Mouse (Mus musculus): ENCODE data around the gene Sbk2. TPM values are rescaled to one million over a fixed set of nuclear protein-coding genes. Genes with fewer than 3 reads are reported as not detected.

The Sbk2 gene
- total RNA-seq, 2 experiments from 2014 or later = not detected

DNA sequence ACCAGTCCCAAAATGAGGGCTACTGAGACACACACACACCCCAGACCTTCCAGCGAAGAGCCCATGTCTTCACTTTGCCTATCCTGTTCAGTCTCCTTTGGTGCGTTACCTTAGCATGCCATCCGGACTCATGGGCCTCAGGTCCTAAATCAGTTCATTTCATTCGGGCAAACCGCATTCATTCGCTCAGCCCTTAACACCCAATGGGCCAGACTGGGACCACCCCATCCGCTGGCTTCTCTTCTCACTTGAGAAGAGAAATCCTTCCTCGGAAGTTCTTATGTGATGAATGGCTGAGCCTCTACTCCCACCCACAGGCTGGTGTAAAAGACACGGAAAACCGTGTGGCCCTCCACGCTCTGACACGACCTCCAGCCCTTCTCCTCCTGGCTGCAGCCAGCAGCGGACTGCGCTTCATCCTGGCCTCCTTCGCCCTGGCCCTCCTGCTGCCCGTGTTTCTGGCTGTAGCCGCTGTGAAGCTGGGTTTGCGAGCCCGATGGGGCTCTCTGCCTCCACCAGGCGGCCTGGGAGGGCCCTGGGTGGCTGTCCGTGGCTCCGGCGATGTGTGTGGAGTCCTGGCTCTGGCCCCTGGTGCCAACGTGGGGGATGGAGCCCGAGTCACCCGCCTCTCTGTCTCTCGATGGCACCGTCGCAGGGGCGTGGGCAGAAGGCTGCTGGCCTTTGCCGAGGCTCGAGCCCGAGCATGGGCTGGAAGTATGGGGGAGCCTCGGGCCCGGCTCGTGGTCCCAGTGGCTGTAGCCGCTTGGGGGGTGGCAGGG, 40.4 kb downstream of the Sbk2 start:
- ATAC-seq (replicated peaks; ENCODE audit: low FRiP score, poor library complexity, severe bottlenecking) = no peak

- ATAC-seq (replicated peaks; ENCODE audit: low FRiP score, poor library complexity, severe bottlenecking) = no peak
These were observed 41.2 kb downstream of the Sbk2 start for GRCm38 (mm10) chr7:4922931-4923565.

DNA sequence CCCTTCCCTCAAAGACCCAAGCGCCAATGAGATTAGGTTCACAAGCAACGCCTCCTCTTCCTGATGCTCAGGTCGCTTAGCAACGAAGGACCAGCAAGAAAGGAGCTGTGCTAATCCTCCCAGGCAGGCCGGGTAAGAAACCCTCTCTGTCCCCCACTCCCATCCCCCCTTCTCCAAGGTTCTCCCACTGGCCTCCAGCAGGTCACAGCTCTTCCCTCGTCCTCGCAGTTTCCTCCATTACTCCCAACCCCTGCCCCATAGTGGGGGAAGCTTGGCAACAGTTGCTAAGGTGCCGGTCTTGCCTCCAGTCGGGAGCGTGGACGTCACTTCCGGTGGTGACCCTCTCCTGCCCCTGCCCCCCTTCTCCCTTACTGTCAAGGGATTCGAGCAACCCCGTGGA, 41.7 kb downstream of the Sbk2 start:
- no peak for ATAC-seq (replicated peaks; ENCODE audit: low FRiP score, poor library complexity, severe bottlenecking)

- no peak for ATAC-seq (replicated peaks; ENCODE audit: low FRiP score, poor library complexity, severe bottlenecking)
These were observed 42.3 kb downstream of the Sbk2 start, which contains the start of gene Nat14 for GRCm38 (mm10) chr7:4921824-4922482. Gene Nat14, plus strand, starts transcription at chr7:4922028.

- no peak for ATAC-seq (replicated peaks; ENCODE audit: low FRiP score, poor library complexity, severe bottlenecking)
These were observed 43.0 kb downstream of the Sbk2 start for GRCm38 (mm10) chr7:4920976-4921823.

DNA sequence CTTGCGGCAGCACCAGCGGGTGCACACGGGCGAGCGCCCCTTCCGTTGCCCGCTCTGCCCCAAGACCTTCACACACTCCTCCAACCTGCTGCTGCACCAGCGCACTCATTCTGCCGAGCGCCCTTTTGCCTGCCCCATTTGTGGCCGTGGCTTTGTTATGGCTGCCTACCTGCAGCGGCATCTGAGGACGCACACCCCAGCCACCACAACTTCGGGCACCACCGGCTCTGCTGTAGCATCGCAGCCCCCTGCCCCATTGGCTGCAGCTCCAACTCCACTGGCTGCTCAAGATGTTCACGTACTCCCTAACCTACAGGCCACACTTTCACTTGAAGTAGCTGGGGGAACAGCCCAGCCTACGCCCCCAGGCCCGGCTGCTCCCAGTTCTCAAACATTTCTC, 43.7 kb downstream of the Sbk2 start:
- ATAC-seq (replicated peaks; ENCODE audit: low FRiP score, poor library complexity, severe bottlenecking) = no peak

GRCm38 (mm10) chr7:4919971-4920370, 44.2 kb downstream of the Sbk2 start:
- ATAC-seq (replicated peaks; ENCODE audit: low FRiP score, poor library complexity, severe bottlenecking) = no peak

- ATAC-seq (replicated peaks; ENCODE audit: low FRiP score, poor library complexity, severe bottlenecking) = no peak
These were observed 45.1 kb downstream of the Sbk2 start for GRCm38 (mm10) chr7:4919096-4919495.

- ATAC-seq (replicated peaks; ENCODE audit: low FRiP score, poor library complexity, severe bottlenecking) = no peak
These were observed 45.5 kb downstream of the Sbk2 start for GRCm38 (mm10) chr7:4918681-4919080.

DNA sequence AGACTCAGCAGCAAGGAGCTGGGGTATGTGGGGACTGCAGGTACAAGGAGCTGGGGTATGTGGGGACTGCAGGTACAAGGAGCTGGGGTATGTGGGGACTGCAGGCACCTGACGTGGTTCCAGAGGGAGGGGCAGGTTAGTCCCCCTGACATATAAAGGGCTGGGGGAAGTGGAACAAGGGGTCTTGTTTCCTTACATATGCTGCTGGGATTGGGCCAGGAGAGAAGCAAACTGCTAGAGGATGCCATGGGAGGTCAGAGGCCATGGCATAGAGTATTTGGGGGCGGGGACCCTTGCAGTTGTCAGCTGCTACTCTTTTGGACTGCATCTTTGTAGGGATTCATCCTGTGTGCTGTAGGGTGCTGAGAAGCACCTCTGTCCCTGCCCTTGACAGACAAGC, 46.7 kb downstream of the Sbk2 start:
- ATAC-seq (replicated peaks; ENCODE audit: low FRiP score, poor library complexity, severe bottlenecking) = no peak

GRCm38 (mm10) chr7:4915669-4916416, 48.4 kb downstream of the Sbk2 start:
- peak; percentile 66 for ATAC-seq (replicated peaks; ENCODE audit: low FRiP score, poor library complexity, severe bottlenecking)

GRCm38 (mm10) chr7:4915007-4915665, 49.1 kb downstream of the Sbk2 start, which contains the start of gene Zfp628:
Gene Zfp628, plus strand, starts transcription at chr7:4915217.
- peak; percentile 91 for ATAC-seq (replicated peaks; ENCODE audit: low FRiP score, poor library complexity, severe bottlenecking)

DNA sequence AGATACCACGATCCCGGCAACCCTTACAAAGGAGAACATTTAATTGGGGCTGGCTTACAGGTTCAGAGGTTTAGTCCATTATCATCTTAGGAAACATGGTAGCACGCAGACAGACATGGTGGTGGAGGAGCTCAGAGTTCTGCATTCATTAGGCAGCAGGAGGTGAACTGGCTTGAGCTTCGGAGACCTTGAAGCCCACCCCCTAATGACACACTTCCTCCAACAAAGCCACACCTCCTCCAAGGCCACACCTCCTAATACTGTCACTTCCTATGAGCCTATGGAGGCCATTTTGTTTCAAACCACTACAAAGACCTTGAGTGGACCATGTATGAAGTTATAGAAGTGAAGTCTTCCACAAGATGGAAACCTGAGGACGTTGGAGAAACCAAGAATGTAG, 52.0 kb downstream of the Sbk2 start:
- ATAC-seq (replicated peaks; ENCODE audit: low FRiP score, poor library complexity, severe bottlenecking) = no peak

DNA sequence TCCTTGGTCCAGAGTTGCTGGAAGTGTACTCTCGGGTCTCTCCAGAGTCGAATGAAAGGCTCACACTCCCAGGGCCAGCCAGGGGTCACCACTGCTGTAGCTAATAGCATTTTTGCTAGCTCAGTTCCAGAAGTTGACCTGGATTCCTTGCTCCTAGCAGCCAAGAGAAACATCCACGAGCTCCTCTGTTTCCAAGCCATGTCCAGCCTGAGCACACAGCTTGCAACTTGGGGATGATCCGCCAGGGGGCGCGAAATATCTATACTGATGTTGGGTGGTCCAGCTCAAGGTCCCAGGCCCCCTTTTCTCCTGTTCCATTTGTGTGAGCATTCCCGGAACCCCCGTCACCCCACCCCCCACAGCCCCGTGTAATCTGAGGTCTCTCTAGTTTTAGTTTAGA, 52.6 kb downstream of the Sbk2 start:
- ATAC-seq (replicated peaks; ENCODE audit: low FRiP score, poor library complexity, severe bottlenecking) = no peak

- ATAC-seq (replicated peaks; ENCODE audit: low FRiP score, poor library complexity, severe bottlenecking) = no peak
These were observed 57.7 kb downstream of the Sbk2 start, which contains the start of gene Gm36210 for GRCm38 (mm10) chr7:4906466-4906950. Gene Gm36210, minus strand, starts transcription at chr7:4906516.

DNA sequence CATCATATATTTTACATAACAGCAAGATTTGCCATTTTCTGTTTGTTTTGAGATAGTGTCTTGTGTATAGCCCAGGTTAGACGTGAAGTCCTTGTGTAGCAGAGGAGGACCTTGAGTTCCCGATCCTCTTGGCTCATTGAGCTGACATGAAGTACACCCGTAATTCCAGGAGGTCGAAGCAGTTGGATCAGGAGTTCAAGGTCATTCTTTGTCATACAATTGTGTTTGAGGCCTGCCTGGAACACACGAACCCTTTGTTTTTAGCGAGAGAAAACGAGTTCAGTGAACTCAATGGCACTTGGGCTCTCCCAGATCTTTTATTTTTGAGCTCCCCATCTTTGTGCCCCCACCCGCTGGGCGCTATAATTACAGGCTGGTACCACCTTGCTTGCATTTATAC, 61.8 kb downstream of the Sbk2 start:
- no peak for ATAC-seq (replicated peaks; ENCODE audit: low FRiP score, poor library complexity, severe bottlenecking)

DNA sequence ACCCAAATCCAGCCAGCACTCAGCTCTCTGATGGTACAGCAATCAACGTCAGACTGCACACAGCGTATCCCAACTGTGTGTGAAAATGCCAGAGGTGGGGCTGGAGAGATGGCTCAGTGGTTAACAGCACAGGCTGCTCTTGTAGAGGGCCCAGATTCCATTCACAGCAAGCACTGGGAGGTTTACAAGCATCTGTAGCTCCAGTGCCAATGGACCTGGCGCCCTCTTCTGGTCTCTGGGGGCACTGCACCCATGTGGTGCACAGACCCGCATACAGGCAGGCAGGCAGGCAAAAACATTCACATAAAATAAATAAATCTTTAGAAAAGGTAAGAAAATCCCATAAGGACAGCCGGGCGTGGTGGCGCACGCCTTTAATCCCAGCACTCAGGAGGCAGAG, 63.0 kb downstream of the Sbk2 start:
- peak; percentile 60; the same call in 1 of the 2 replicates for ATAC-seq (replicated peaks; ENCODE audit: low FRiP score, poor library complexity, severe bottlenecking)

DNA sequence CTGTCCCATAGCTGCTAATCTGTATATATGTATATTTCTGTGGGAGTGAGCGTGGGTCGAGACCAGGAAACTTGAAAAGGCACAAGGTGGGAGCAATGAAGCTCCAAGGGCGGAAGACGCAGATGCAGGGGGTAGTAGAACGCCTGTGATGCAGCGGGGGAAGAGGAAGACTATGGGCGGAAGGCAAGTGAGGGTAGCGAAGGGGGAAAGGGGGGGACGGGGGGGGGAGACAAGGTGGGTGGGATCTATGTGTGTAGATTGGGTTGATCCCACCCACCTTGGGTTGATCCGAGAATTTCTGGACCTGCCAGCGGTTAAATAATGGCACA, 63.7 kb downstream of the Sbk2 start:
- ATAC-seq (replicated peaks; ENCODE audit: low FRiP score, poor library complexity, severe bottlenecking) = no peak

All from erythroid progenitor cell, adult 5-6 weeks (primary cell).